Mouse (Mus musculus) layer of hippocampus, adult 11-12 months (tissue): Measurements from ENCODE around the gene Btg4.

Experiments
- DNase-seq: peaks from one replicate; pipeline ENCODE4 v3.0.0; 2022; ENCODE audit warnings: low spot score

The Btg4 gene

DNA sequence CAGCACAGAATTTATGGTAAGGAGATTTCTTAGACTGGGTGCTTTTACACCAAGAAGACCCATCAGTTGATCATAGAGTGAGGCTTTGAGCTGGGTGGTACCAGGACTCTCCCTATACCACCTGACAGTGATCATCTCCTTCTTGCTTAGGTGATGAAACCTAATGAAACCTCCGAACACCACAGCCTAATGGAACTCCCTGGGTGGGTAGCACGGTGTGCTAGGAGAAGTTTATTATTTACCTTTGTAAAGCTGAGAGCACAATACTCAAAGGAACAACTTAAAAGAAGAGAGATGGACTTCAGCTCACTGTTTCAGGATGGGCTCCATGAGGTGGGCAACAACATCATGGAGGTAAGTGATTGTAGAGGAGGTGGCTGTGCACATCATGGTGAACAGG, at the start of gene Btg4:
Btg4 (plus strand) TSS at position 301 of the 400 bp plus-strand sequence.
- DNase-seq, result no peak

DNA sequence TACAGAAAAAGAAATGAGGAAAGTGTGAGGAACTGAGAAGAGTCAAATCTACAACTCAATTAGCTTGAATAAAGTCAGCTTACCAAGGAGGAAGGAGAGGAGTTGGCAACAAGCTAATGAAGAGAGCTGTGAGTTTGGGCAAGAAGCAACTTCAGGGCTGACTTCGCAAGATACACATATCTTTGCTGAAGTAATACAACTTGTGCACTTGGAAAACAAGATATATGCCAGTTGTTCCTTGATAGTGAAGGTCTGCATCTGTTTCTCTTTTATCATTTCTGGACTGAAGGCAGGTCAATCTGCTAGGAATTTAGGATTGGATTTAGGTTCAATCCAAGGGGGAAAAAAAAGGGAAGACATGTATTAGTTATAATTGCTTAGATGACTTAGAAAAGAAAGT, 47.1 kb upstream of the Btg4 start:
- DNase-seq, result no peak

DNA sequence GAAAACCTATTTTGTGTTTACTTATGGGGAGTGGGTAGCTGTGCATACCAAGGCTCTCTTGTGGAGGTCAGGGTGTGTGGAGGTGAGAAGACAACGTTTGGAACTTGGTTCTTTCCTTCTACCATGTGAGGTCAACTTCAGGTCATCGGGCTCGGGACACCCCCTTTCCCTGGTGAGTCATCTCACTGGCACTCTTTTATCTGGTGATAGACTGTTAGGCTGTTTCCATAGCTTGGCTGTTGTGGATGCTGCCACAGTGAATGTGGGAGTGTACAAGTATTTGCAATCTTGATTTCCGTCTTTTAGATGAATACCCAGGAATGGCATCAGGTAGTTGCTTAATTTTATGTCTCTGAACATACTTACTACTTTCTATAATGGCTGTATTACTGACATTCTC, 45.0 kb upstream of the Btg4 start:
- no peak for DNase-seq

DNA sequence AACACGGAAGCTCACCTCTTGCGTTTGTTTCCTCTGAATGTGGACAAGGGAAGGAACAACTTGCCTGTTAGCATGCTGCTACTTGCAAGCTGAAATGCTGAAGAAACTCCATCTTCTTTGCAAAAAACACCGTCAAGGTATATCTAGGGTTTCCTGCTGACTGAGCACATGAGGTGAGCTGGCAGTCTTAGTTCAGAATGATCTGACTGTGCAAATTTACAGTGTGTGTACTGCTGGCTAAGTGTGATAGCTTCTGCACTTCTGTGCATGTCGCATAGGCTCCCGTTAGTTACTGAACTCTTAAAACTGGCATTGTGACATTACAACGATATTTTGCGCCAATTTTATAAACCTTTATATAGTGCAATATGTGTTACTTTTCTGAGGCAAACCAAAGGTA, 41.0 kb upstream of the Btg4 start:
- no peak for DNase-seq

DNA sequence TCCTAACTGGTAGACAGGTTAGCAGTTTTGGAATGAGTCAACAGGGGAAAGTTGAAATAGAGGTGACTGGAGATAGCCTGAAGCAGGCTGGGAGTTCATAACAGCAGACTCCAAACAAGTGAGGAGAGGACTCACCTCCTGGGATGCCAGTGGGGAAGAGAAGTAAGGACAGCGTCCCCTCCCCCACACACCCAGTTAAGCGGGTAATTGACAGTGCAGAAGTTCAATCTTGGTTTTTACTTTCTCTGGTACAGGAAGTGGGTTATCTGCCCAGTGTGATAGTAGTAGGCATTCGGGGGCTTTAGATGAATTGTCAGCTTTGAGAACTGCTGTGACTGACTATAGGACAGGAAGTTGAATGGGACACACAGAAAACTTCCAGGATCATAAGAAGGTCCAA, 40.4 kb upstream of the Btg4 start:
- DNase-seq, result no peak

DNA sequence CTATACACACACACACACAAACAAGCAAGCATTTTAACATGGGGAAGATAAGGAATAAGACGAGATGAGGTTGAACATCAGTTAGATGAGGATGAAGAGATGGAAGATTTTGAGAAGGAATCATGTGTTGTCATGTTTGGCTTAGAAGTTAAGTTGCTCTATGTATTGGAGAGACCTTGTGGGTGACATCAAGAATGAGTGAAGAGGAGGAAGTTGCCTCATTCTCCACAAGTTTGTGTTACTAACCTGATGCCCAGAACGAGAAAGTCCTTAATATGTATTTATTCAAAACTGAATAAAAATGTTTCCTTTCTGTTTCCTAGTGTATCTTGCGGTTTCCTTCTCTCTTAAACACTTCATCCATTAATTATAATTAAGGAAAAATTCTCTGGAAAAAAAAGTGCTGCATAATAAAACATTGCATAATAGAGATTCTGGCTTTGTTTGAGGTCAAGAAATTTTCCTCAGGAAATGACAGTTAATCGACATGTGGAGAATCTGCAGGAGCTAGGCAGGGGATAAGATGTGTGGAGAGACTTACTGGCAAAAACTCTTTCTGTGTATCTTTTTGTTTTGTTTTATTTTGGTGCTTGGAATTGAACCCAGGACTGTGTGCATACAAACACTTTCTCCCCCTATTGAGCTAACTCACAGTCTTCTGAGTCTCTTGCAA, 39.4 kb upstream of the Btg4 start:
- DNase-seq, result no peak

GRCm38 (mm10) chr9:51026952-51027351, 33.7 kb upstream of the Btg4 start:
- DNase-seq, result no peak

DNA sequence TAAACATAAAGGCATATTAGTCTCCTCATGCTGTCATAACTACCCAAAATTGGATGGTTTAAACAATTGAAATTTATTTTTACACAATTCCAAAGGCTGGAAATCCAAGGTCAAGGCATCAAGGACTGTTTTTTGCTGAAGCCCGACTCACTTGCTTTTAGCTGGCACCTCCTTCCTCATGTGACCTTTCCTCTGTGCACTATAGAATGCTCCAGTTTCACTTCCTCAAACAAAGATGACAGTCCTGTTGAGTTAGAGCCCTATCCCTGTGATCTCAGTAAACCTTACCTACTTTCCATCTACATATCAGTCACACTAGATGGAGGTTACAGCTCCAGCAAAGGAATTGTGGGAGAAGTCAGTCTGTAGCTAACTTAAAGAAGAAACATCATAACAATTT, 30.6 kb upstream of the Btg4 start:
- DNase-seq, result no peak

DNA sequence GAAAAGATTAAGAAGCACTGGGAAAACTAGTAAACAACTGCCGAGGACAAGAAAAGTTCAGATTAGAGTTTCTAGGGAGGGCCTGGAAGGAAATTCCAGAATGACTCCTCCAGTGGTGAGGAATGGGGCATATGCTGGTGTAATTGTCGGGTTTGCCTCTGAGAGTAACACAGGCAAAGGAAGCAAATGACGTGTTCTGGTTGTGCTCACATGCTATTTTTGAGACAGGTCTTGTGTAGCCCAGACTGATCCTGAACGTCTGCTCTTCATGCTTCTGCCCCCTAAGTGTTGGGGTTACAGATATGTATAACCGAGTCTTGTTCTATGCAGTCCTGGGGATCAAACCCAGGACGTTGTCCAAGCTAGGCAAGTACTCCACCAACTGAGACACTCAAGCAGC, 29.1 kb upstream of the Btg4 start:
- DNase-seq, result no peak

DNA sequence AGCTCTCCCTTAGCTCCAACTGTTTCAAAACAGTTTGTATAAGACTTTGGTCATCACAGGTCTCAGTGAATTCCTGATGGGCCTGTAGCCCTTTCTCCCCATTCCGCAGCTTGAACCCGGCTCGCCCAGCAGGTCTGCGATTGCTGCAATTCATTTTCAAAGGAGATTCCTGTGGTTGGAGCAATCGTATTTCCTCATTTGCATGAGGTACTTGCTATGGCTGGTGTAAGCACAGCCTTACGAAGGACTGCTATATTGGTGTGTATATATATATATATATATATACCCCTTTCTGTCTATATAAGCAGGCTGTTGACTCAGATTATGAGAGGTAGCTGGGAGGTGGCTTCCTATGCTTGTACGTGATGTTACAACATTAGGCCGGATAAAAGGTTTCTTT, 28.4 kb upstream of the Btg4 start:
- no peak for DNase-seq

- DNase-seq, result no peak
Observed at GRCm38 (mm10) chr9:51032785-51033529, 27.7 kb upstream of the Btg4 start.

- DNase-seq, result no peak
Observed at GRCm38 (mm10) chr9:51041491-51041980, 19.2 kb upstream of the Btg4 start.

DNA sequence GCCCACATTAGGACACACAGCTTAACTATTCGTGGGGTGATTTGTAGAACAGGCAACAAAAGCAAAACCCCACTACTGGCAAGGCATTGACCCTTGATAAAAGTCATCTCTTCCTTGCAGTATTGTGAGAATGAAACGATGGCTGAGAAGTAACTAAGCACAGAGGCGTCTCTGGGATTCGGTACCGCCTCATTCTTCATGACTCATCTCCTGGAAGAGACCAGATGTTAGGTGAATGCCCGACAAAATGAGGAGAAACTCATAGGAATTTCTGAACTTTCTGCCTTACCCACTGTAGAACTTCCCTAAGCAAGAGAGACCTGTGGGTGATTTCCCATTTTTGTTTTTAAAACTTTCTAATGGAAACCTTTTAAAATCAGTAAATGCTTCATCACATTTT, 18.6 kb upstream of the Btg4 start:
- no peak for DNase-seq

- DNase-seq, result no peak
Observed at GRCm38 (mm10) chr9:51052180-51052579, 8.5 kb upstream of the Btg4 start.

GRCm38 (mm10) chr9:51056360-51057324, 4.1 kb upstream of the Btg4 start:
- DNase-seq, result no peak

DNA sequence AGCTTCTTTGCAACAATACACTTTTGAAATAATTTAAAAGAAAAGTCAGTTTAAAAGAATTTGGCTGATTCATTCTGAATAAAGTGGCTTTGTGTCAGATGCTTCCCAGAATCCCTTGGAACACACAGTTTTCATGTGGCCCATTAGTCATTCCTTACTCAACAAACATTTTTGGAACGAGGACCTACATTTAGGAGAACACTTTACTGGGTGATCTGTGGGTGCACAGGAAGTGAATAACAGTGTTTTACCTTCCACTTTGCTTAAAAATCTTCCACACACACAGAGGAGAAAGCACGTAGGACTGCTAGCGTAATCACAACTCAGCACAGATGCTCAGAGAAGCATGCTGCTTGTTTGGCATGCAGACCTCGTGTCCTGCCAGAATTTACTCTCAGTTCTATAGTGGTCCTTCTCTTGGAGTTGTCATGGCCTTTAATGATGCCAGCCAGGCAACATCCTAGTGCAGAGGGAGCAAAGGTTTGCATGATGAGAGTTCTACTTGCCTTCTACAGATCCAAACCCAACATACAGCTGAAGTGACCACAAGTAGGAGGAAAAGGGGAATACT, 1.7 kb upstream of the Btg4 start:
- no peak for DNase-seq

- DNase-seq, result no peak
Observed at GRCm38 (mm10) chr9:51068202-51068601, 7.5 kb downstream of the Btg4 start.

GRCm38 (mm10) chr9:51070801-51071200, 10.1 kb downstream of the Btg4 start:
- no peak for DNase-seq

- DNase-seq, result no peak
Observed at GRCm38 (mm10) chr9:51075780-51076179, 15.1 kb downstream of the Btg4 start.

DNA sequence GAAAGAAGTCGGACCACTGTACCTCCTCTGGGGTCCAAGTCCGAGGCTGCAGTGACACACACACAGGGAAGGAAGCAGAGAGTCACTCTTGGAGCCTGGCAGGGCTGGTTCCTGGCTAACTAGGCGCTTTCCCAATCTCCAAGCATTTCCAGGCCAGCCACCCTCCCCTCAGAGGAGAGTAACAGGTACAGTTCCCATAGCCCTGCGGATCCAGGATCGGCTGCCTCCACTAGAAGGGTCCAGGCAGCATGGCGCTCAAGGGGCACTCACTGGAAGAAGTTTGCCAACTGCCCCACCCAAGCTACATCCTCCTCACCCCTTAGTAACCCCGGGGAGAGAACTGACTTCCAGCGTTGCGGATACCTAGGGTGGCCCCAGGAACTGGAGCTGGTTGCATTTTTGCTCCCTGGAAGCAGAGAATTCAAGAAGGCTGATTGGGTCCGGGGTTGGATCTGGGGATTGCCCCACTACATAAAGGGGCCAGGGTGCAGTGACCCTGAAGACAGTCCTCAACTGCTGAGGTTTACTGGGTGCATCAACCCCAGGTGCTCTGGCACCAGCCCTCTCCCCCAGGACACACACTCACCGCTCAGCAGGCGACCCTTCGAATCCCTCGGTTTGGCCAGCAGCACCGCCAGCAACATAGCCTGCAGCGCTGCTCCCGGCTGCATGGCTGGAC, 15.7 kb downstream of the Btg4 start:
- no peak for DNase-seq

GRCm38 (mm10) chr9:51076979-51077315, 16.2 kb downstream of the Btg4 start, which contains the start of gene Layn:
Layn (minus strand) TSS chr9:51077094.
- DNase-seq, result peak; percentile 41

GRCm38 (mm10) chr9:51081614-51082013, 20.9 kb downstream of the Btg4 start:
- DNase-seq, result no peak
